Mouse (Mus musculus): ENCODE results near the gene Limch1.

GRCm38 (mm10) chr5:67091766-67092165, 346.1 kb downstream of the Limch1 start:
- TF ChIP-seq CTCF (IDR thresholded peaks at IDR 0.05; ENCODE audit: low read depth, low read length) (no peak), POLR2A (IDR thresholded peaks at IDR 0.05; ENCODE audit: insufficient read depth, low read length) (no peak), EP300 (IDR thresholded peaks at IDR 0.05; ENCODE audit: insufficient read depth, low read depth, low read length) (no peak)
